Mouse (Mus musculus) gastrocnemius, adult 18-20 months (tissue): ENCODE measurements around the gene Cited4. TPM values are rescaled to one million over a fixed set of nuclear protein-coding genes. Genes with fewer than 3 reads are reported as not detected.

Source experiments
- total RNA-seq, 2 experiments: library from RNA; stranded (reverse); gene quantifications; 2 replicates each; pipeline ENCODE4 v1.2.3; 2021

Gene Cited4
- total RNA-seq, 2 experiments from 2014 or later = 11.9 to 18.0 TPM

Other genes with a start within 250 kb of the Cited4 start
- under 1 TPM in 1 of 2 experiments, not detected in 1; 0.25 TPM for gene Slfnl1, start 134.3 kb upstream of the Cited4 start, total RNA-seq
- gene Ctps, start 96.3 kb upstream of the Cited4 start, total RNA-seq = 10 to 100 TPM; 11.3 to 15.1 TPM
- not detected for gene Gm8439, start 77.8 kb upstream of the Cited4 start, total RNA-seq
- gene Kcnq4, start 82.0 kb downstream of the Cited4 start, total RNA-seq = 10 to 100 TPM; 14.2 to 17.0 TPM
- 10 to 100 TPM; 35.5 to 38.0 TPM for gene Nfyc, start 165.0 kb downstream of the Cited4 start, total RNA-seq
- gene Rims3, start 188.2 kb downstream of the Cited4 start, total RNA-seq = under 1 TPM in 1 of 2 experiments, not detected in 1; 0.05 TPM